Mouse (Mus musculus) E14TG2a.4 (cell line): Measurements from ENCODE around the gene Gipc1.

ENCODE experiments used
- H3K27me3 ChIP-seq: 2 replicates; pipeline ENCODE4 v1.6.1; 2014; ENCODE audit warnings: low read length, control low read depth; ENCODE audit not compliant: insufficient read depth
- H3K36me3 ChIP-seq: 2 replicates; pipeline ENCODE4 v1.6.1; 2014; ENCODE audit warnings: low read length, control low read depth; ENCODE audit not compliant: insufficient read depth
- H3K4me1 ChIP-seq: replicated peaks from 2 replicates; pipeline ENCODE4 v1.6.1; 2014; ENCODE audit warnings: low read depth, low read length, control low read depth
- H3K4me3 ChIP-seq: replicated peaks from 2 replicates; pipeline ENCODE4 v1.5.1; 2014; ENCODE audit warnings: mild to moderate bottlenecking, low read length
- H3K9me3 ChIP-seq: 2 replicates; pipeline ENCODE4 v1.6.1; 2014; ENCODE audit warnings: low read length, control low read depth
- CTCF ChIP-seq: conservative IDR thresholded peaks from 2 replicates; pipeline ENCODE4 v1.5.1; 2014; ENCODE audit warnings: low read length
- NANOG ChIP-seq: IDR thresholded peaks from 2 replicates; pipeline ENCODE4 v1.6.1; 2014; ENCODE audit warnings: borderline replicate concordance, low read length, mixed read lengths
- POU5F1 ChIP-seq: IDR thresholded peaks from 2 replicates; pipeline ENCODE4 v1.6.1; 2014; ENCODE audit warnings: low read length, borderline replicate concordance

Gipc1 gene

GRCm38 (mm10) chr8:83652030-83652743 is at the start of gene Gipc1:
TSS of gene Gipc1 (plus strand) at chr8:83652677.
- TF ChIP-seq POU5F1 (no peak), NANOG (no peak), CTCF (no peak)
- Histone ChIP-seq H3K36me3 (peaks cover 27% of the 10 kb centered on the region), H3K4me1 (peaks cover 42% of the 10 kb centered on the region), H3K4me3 (peak within 1 kb of the TSS; percentile 95), H3K27me3 (no peaks in the 10 kb centered on the region), H3K9me3 (peaks cover 7% of the 10 kb centered on the region)

GRCm38 (mm10) chr8:83607661-83608397 is 44.6 kb upstream of the Gipc1 start, which contains the start of the genes Tecr and Dnajb1:
TSS of gene Tecr (minus strand) at chr8:83607971.
TSS of gene Dnajb1 (plus strand) at chr8:83608193.
- Histone ChIP-seq H3K4me3 (peak within 1 kb of the TSS; percentile 93), H3K27me3 (no peaks in the 10 kb centered on the region), H3K4me1 (peaks cover 64% of the 10 kb centered on the region), H3K9me3 (no peaks in the 10 kb centered on the region), H3K36me3 (peaks cover 38% of the 10 kb centered on the region)
- TF ChIP-seq CTCF (no peak), POU5F1 (no peak), NANOG (no peak)

DNA sequence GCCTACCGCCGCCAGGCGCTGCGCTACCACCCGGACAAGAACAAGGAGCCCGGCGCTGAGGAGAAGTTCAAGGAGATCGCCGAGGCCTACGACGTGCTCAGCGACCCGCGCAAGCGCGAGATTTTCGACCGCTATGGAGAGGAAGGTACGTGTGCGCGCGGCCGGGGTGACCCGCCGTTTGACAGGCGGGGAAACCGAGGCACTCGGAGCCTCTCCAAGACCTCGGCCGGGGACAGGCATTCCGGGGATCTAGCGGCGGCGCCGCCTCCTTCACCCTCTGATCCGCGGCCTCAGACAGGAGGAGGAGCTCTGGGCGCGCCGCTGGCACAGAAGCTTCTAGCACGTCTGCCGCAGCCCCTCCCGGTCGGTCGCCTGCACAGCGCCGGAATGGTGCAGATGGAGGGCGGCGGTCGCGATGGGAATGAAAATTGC is 44.1 kb upstream of the Gipc1 start:
- Histone ChIP-seq H3K27me3 (no peaks in the 10 kb centered on the region), H3K9me3 (no peaks in the 10 kb centered on the region), H3K36me3 (peaks cover 44% of the 10 kb centered on the region), H3K4me3 (peak overlapping the region; percentile 93), H3K4me1 (peaks cover 64% of the 10 kb centered on the region)
- TF ChIP-seq POU5F1 (no peak), NANOG (no peak), CTCF (no peak)

DNA sequence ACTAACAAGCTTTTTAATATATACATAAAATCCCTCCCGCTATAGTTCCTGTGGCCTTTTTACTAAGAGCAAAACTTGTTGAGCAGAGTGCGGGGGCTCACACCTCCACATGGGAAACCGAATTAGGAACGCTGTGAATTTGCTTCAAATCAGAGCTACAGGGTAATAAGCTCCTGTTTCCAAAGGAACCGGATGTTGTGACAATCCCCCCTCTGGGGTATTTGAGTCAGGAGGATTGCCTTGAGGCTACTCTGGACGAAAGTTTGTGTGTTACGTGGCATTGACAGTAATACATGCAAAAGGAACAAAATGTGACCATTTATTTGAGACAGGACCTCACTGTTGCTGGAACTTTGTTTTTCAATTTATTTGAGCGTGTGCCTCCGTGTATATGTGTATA is 43.4 kb upstream of the Gipc1 start:
- Histone ChIP-seq H3K27me3 (no peaks in the 10 kb centered on the region), H3K9me3 (no peaks in the 10 kb centered on the region), H3K36me3 (peaks cover 51% of the 10 kb centered on the region), H3K4me1 (peaks cover 63% of the 10 kb centered on the region), H3K4me3 (peak overlapping the region; percentile 93)
- TF ChIP-seq NANOG: no peak
- TF ChIP-seq CTCF: no peak
- TF ChIP-seq POU5F1: no peak

GRCm38 (mm10) chr8:83609547-83610180 is 42.8 kb upstream of the Gipc1 start:
- no peaks in the 10 kb centered on the region for H3K27me3 ChIP-seq
- peaks cover 54% of the 10 kb centered on the region for H3K36me3 ChIP-seq
- H3K4me1 ChIP-seq: peaks cover 57% of the 10 kb centered on the region
- peak overlapping the region; percentile 93 for H3K4me3 ChIP-seq
- no peaks in the 10 kb centered on the region for H3K9me3 ChIP-seq
- TF ChIP-seq CTCF: no peak
- no peak for TF ChIP-seq NANOG
- TF ChIP-seq POU5F1: no peak

- TF ChIP-seq CTCF: no peak
- TF ChIP-seq POU5F1: no peak
- TF ChIP-seq NANOG: no peak
- peaks cover 36% of the 10 kb centered on the region for H3K4me1 ChIP-seq
- no peaks in the 10 kb centered on the region for H3K9me3 ChIP-seq
- peaks cover 54% of the 10 kb centered on the region for H3K36me3 ChIP-seq
- H3K4me3 ChIP-seq: no peak overlapping the region
- no peaks in the 10 kb centered on the region for H3K27me3 ChIP-seq
Observed at GRCm38 (mm10) chr8:83611921-83612320, 40.6 kb upstream of the Gipc1 start.

DNA sequence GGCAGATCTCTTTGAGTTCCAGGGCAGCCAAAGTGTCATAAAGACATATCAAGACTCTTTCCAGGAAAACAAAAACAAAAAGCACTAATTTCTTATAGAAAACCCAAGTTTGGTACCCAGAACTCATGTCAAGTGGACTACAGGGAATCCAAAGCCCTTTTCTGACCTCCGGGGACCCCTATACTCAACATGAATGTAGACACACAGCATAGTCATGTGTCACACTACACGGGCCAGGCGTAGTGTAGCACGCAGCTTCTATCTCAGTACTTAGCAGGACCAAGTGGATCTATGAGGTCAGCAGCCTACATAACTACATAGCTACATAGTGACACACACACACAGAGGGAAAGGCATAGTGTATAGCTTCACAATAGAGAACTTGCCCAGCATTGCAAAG is 38.8 kb upstream of the Gipc1 start:
- Histone ChIP-seq H3K36me3 (peaks cover 54% of the 10 kb centered on the region), H3K4me1 (peaks cover 31% of the 10 kb centered on the region), H3K9me3 (no peaks in the 10 kb centered on the region), H3K4me3 (no peak overlapping the region), H3K27me3 (no peaks in the 10 kb centered on the region)
- TF ChIP-seq CTCF: no peak
- TF ChIP-seq POU5F1: no peak
- TF ChIP-seq NANOG: no peak

GRCm38 (mm10) chr8:83616625-83617024 is 35.9 kb upstream of the Gipc1 start:
- peaks cover 4% of the 10 kb centered on the region; the same call in 1 of the 2 replicates for H3K4me1 ChIP-seq

More at GRCm38 (mm10) chr8:83616625-83617024, 35.9 kb upstream of the Gipc1 start:
- Histone ChIP-seq H3K27me3 (no peaks in the 10 kb centered on the region), H3K4me3 (no peak overlapping the region), H3K36me3 (peaks cover 28% of the 10 kb centered on the region), H3K9me3 (no peaks in the 10 kb centered on the region)
- no peak for TF ChIP-seq CTCF
- TF ChIP-seq POU5F1: no peak
- no peak for TF ChIP-seq NANOG
